Mouse (Mus musculus): ENCODE measurements around the gene Hspbap1.

- TF ChIP-seq CTCF (IDR thresholded peaks at IDR 0.05; ENCODE audit: control insufficient read depth, insufficient read depth, insufficient replicate concordance, low read depth, low read length) (no peak), POLR2A (IDR thresholded peaks at IDR 0.05; ENCODE audit: control insufficient read depth, low read depth, low read length) (no peak)
Measured at GRCm38 (mm10) chr16:35869126-35869525, 99.0 kb downstream of the Hspbap1 start.
